Mouse (Mus musculus): Measurements from ENCODE around the gene Defa31. TPM values are rescaled to one million over a fixed set of nuclear protein-coding genes. Genes with fewer than 3 reads are reported as not detected.
"Not testable (repeated sequence)": the region's sequence is repeated elsewhere in the genome, so short reads cannot be mapped to it uniquely, and the experiment has no call there.

Gene Defa31
- not detected in 2 replicates for total RNA-seq (2015)
- not detected in 2 replicates for total RNA-seq (2017)

DNA sequence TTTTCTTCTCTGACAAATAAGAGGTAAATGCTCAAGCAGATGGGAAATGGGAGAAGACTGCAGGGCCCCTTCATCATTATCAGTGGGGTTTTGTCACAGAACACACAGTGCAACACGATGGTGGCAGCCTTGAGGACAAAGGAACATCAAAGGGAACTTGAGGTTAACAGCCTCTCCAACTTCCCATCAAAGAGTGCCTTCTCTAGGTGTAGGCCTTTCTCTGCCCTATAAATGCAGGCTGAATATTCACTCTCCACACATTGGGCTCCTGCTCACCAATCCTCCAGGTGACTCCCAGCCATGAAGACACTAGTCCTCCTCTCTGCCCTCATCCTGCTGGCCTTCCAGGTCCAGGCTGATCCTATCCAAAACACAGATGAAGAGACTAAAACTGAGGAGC lies at the start of gene Defa31:
Gene Defa31 (plus strand): TSS at position 301 of the 400 bp plus-strand sequence.
- ATAC-seq (replicated peaks; ENCODE audit: poor library complexity), result not testable (repeated sequence)

DNA sequence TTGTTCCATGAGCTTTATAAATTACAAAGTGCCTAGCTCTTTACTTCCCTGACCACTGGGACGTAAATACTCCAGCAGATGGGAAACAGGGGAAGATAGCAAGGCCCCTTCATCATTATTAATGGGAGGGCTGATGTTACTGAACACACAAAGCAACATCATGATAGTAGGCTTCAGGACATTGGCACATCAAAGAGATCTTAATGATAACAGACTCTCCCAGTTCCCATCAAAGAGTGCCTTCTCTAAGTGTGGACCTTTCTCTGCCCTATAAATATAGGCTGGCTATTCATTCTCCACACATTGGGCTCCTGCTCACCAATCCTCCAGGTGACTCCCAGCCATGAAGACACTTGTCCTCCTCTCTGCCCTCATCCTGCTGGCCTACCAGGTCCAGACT lies 29.4 kb upstream of the Defa31 start, which contains the start of gene Defa22:
Gene Defa22 (plus strand): TSS at position 301 of the 400 bp plus-strand sequence.
- ATAC-seq (replicated peaks; ENCODE audit: poor library complexity), result not testable (repeated sequence)

DNA sequence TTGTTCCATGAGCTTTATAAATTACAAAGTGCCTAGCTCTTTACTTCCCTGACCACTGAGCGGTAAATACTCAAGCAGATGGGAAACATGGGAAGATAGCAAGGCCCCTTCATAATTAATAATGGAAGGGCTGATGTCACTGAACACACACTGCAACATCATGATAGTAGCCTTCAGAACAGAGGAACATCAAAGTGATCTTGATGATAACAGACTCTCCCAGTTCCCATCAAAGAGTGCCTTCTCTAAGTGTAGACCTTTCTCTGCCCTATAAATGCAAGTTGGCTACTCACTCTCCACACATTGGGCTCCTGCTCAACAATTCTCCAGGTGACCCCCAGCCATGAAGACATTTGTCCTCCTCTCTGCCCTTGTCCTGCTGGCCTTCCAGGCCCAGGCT lies 9.8 kb downstream of the Defa31 start, which contains the start of gene Gm15293:
Gene Gm15293 (plus strand): TSS at position 301 of the 400 bp plus-strand sequence.
- not testable (repeated sequence) for ATAC-seq (replicated peaks; ENCODE audit: poor library complexity)

Other genes starting within 250 kb of the Defa31 start
- not detected in 2 replicates for gene AY761185, start 246.9 kb upstream of the Defa31 start, total RNA-seq (2015)
- gene AY761185, start 246.9 kb upstream of the Defa31 start, total RNA-seq (2017), result not detected in 2 replicates
- not detected in 2 replicates for gene Defa21, start 166.1 kb upstream of the Defa31 start, total RNA-seq (2015)
- gene Defa21, start 166.1 kb upstream of the Defa31 start, total RNA-seq (2017), result not detected in 2 replicates
- not detected in 2 replicates for gene Defa23, start 136.6 kb upstream of the Defa31 start, total RNA-seq (2015)
- not detected in 2 replicates for gene Defa23, start 136.6 kb upstream of the Defa31 start, total RNA-seq (2017)
- gene Defa35, start 126.6 kb upstream of the Defa31 start, total RNA-seq (2015), result not detected in 2 replicates
- gene Defa35, start 126.6 kb upstream of the Defa31 start, total RNA-seq (2017), result not detected in 2 replicates
- gene Defa25, start 107.2 kb upstream of the Defa31 start, total RNA-seq (2015), result not detected in 2 replicates
- gene Defa25, start 107.2 kb upstream of the Defa31 start, total RNA-seq (2017), result not detected in 2 replicates
- not detected in 2 replicates for gene Gm14851, start 95.6 kb upstream of the Defa31 start, total RNA-seq (2015)
- not detected in 2 replicates for gene Gm14851, start 95.6 kb upstream of the Defa31 start, total RNA-seq (2017)
- gene Defa30, start 57.0 kb upstream of the Defa31 start, total RNA-seq (2015), result not detected in 2 replicates
- not detected in 2 replicates for gene Defa30, start 57.0 kb upstream of the Defa31 start, total RNA-seq (2017)
- not detected in 2 replicates for gene Defa22, start 29.3 kb upstream of the Defa31 start, total RNA-seq (2015)
- gene Defa22, start 29.3 kb upstream of the Defa31 start, total RNA-seq (2017), result not detected in 2 replicates
- not detected in 2 replicates for gene Gm15293, start 9.9 kb downstream of the Defa31 start, total RNA-seq (2015)
- gene Gm15293, start 9.9 kb downstream of the Defa31 start, total RNA-seq (2017), result not detected in 2 replicates
- gene Gm15292, start 58.1 kb downstream of the Defa31 start, total RNA-seq (2015), result not detected in 2 replicates
- gene Gm15292, start 58.1 kb downstream of the Defa31 start, total RNA-seq (2017), result not detected in 2 replicates
- not detected in 2 replicates for gene Defa27, start 123.9 kb downstream of the Defa31 start, total RNA-seq (2015)
- gene Defa27, start 123.9 kb downstream of the Defa31 start, total RNA-seq (2017), result not detected in 2 replicates
- not detected in 2 replicates for gene Defa29, start 135.4 kb downstream of the Defa31 start, total RNA-seq (2015)
- gene Defa29, start 135.4 kb downstream of the Defa31 start, total RNA-seq (2017), result not detected in 2 replicates
- not detected in 2 replicates for gene Defa2, start 186.9 kb downstream of the Defa31 start, total RNA-seq (2015)
- not detected in 2 replicates for gene Defa2, start 186.9 kb downstream of the Defa31 start, total RNA-seq (2017)
- gene Defa33, start 200.2 kb downstream of the Defa31 start, total RNA-seq (2015), result not detected in 2 replicates
- gene Defa33, start 200.2 kb downstream of the Defa31 start, total RNA-seq (2017), result not detected in 2 replicates
- not detected in 2 replicates for gene Defa36, start 235.8 kb downstream of the Defa31 start, total RNA-seq (2015)
- gene Defa36, start 235.8 kb downstream of the Defa31 start, total RNA-seq (2017), result not detected in 2 replicates

Measured in megakaryocyte progenitor cell, adult 5-6 weeks (primary cell).